Mouse (Mus musculus): Measurements from ENCODE around the gene H2-Q2.

DNA sequence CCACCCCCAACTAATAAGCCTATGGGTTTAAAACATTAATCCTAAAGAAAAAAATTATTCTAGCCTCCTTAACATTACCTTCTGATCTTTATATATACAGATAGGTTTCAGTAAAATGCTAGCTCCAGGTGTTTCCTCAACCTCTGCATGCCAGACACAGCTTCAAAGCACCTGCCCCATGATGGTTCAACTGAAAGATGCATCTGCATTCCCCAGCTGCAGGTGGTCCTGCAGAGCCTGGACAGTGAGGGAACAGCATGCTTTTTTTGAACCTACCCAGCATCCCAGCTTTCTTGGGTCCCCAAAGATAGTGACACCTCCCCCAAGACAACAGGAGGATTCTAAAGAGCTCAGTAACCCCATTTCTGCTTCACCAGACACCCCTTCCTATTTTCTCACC is 23.4 kb upstream of the H2-Q2 start:
- TF ChIP-seq GATA1 (IDR thresholded peaks at IDR 0.05; ENCODE audit: borderline replicate concordance, low read length), result no peak
- TF ChIP-seq FLI1 (IDR thresholded peaks at IDR 0.05; ENCODE audit: low read length), result no peak

Data from megakaryocyte, embryonic 14.5 days (primary cell).